Mouse (Mus musculus) urinary bladder, postnatal 25 days (tissue): ENCODE measurements around the gene Apoa2.
A peak's percentile ranks its signal among the peaks of the same experiment; 100 is the strongest.

Source experiments
- DNase-seq: peaks from one replicate; pipeline ENCODE4 v3.0.0; 2022; ENCODE audit warnings: low spot score

The Apoa2 gene

DNA sequence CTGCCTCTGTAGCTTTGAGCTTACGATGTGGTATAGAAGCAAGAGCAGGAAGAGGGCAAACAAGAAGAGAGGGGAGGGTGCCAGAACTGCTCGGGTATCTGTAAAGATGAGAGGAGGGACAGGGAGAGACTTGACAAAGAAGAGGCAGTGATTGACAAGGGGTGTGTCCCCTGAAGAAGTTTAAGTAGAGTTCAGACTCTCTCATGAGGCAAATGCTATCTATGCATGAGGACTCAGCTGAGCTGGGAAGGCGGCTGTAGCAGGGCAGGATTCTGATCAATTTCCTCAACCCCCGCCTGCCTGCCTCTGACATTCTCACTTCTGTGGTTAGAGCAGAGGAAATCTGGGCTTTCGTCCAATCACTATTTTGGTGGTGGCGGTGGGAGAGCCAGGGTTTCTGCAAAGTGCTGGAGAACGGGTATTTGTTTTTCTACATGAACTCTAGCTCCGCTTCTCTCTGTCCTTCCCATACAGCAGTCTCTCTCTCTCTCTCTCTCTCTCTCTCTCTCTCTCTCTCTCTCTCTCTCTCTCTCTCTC, 37.8 kb downstream of the Apoa2 start:
- DNase-seq = no peak

- DNase-seq = no peak
Measured at GRCm38 (mm10) chr1:171263185-171263611, 38.3 kb downstream of the Apoa2 start.

- no peak for DNase-seq
Measured at GRCm38 (mm10) chr1:171263666-171264461, 39.0 kb downstream of the Apoa2 start.

DNA sequence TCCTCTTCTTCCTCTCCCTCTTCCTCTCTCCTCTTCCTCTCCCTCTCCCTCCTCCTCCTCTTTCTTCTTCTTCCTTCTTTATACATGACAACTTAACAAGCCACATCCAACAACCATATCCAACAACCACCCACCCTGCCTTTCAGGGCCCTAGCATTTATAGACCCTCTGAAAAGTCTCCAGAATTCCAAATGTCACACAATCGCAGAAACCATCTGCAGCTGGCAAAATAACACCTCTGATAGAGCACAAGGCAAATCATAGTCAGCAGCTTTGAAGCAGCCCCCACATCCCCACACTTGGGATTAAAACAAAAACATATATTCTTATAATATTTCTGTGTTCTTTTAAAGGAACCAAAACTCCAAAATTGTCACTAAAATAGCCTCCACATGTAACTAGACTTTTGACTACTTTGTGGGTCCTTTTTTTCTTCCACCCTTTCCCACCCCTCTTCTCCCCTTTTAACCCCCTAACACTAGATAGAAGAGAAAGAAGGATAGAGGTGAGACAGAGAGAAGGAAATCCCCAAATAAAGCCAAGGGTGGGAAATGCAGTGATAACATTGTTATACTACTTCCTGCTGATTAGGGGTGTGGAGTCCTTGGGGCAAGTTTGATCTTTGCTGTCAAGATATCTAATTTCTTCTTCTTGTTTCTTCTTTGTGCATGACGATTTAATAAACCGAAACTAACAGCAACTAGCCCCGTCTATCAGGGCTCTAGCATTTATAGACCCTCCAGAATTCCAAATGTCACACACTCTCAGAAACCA, 41.3 kb downstream of the Apoa2 start:
- DNase-seq = no peak

DNA sequence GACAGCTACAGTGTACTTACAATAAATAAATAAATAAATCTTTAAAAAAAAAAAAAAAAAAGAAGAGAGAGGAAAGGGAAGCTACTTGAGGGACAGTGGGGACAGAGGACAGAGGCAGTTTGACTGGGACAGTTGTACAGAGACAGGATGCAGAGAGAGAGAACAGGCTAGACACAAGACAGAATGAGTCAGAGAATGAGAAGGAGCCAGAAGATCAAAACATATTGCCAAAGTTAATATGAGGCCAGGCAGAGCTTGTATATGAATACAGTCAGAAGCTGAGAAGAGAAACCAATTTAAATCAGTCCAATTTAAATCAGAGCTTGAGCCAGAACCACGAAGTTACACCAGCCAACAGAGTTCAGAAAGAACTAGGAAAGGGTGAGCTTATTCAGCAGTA, 43.5 kb downstream of the Apoa2 start:
- no peak for DNase-seq

GRCm38 (mm10) chr1:171269848-171270572, 45.2 kb downstream of the Apoa2 start, which contains the start of gene B4galt3:
Gene B4galt3, plus strand, starts transcription at chr1:171270328.
- peak; percentile 99 for DNase-seq

DNA sequence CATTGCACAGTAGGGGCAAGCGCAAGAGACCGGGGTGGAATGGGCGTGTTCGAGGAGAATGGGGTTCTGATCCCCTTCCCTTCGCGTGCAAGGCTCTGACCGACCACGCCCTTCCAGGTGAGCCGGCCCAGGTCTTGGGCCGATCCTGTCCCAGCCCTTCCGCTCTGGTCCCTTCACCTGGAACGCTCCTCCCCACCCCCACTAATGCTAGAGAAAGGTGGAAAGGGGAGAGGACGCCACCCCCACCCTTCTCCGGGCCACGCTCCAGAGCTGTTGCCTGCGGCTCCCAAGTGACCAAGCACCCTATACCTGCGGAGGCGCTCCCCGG, 45.7 kb downstream of the Apoa2 start:
- peak; percentile 45 for DNase-seq

- DNase-seq = no peak
Measured at GRCm38 (mm10) chr1:171271196-171271595, 46.3 kb downstream of the Apoa2 start.

DNA sequence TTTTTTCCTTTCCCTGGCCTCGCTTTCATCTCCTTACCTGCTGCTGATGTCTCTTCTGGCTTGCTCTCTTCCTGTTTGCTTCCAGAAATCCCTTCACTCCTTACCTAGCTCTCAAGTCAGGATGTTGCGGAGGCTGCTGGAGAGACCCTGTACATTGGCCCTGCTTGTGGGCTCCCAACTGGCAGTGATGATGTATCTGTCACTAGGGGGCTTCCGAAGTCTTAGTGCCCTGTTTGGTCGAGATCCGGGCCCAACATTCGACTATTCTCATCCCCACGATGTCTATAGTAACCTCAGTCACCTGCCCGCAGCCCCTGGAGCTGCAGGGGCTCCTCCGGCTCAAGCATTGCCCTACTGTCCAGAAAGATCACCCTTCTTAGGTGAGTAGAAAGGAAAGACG, 46.8 kb downstream of the Apoa2 start:
- no peak for DNase-seq

DNA sequence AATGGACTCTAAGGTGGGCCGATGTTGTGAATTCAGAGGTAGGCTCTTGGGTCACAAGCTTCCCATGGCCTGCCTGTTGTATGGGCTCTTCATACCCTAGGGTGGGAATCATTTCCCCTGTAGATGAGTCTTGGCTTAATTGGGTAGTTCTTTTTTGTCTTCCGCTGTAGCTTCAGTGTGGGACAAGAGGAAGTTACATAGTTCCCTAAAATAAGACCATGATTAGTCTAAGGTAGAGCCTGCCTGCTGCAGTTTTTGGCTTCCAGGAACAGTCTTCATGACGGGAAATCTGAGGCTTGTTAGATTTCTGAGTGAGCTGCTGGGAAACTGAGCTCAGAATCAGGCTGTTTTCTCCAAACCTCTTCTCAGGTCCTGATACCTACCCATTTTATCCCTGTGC, 47.2 kb downstream of the Apoa2 start:
- DNase-seq = no peak

DNA sequence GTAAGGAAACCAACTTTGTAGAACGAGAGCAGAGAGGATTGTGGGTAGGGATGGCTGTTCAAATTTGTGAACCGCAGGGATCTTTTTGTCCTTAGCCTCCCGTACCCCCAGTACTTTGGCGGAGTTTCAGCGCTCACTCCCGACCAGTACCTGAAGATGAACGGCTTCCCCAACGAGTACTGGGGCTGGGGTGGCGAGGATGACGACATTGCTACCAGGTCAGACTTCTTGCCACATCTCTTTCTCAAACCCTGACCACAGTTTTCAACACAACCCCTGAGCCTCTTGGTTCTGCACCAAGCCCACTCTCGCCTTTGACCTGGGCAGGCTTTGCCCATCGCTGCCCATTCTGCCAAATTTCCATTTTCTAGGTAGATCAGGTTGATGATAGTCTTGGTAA, 49.3 kb downstream of the Apoa2 start:
- no peak for DNase-seq

DNA sequence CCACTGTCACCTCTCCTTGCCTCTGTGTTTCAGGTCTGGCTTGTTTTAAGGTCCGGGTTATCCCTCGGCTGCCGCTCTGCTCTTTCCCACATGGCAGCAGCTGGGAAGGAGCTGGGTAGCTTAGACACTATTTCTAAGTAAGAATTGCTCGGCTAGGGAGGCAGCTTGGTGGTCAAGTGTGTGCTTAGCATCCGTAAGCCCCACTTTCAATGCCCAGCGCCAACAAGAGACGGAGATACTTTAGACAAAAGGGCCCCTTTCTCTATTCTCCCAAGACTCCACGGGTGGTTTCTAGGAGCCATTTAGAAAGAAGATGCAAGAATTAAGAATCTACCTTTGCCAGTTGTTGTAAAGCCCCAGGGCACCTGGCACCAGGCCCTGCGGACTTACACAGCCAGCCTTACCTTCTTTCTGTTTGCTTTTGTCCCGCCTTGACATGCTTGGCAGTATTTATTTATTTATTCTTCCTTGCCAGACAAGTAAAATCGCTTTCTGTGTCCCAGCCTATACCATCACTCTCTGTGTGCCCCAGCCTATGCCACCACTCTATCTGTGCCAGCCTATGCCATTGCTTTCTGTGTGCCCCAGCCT, 50.4 kb downstream of the Apoa2 start:
- DNase-seq = no peak
